Mouse (Mus musculus) forebrain, embryonic 10.5 days (tissue): ENCODE measurements around the gene Acp4. TPM values are rescaled to one million over a fixed set of nuclear protein-coding genes. Genes with fewer than 3 reads are reported as not detected.
"Not testable (repeated sequence)": the region's sequence is repeated elsewhere in the genome, so short reads cannot be mapped to it uniquely, and the experiment has no call there.

Experiments used
- DNase-seq: peaks from one replicate; pipeline ENCODE4 v3.0.0-alpha.2; 2017; ENCODE audit warnings: low spot score; ENCODE audit errors: extremely low spot score
- H3K27ac ChIP-seq: fragments of 300-500 bp; sonication (generic); 2 replicates; pipeline ENCODE4 v1.5.1; 2016; ENCODE audit warnings: mild to moderate bottlenecking
- H3K27me3 ChIP-seq: fragments of 300-500 bp; sonication (generic); 2 replicates; pipeline ENCODE4 v1.6.1; 2016; ENCODE audit warnings: mild to moderate bottlenecking; ENCODE audit not compliant: poor library complexity, severe bottlenecking
- H3K36me3 ChIP-seq: fragments of 300-500 bp; sonication (generic); replicated peaks from 2 replicates; pipeline ENCODE4 v1.6.1; 2016; ENCODE audit warnings: mild to moderate bottlenecking, moderate library complexity
- H3K4me1 ChIP-seq: fragments of 300-500 bp; sonication (generic); 2 replicates; pipeline ENCODE4 v1.6.1; 2016
- H3K4me3 ChIP-seq: fragments of 300-500 bp; sonication (generic); 2 replicates; pipeline ENCODE4 v1.5.1; 2016; ENCODE audit warnings: mild to moderate bottlenecking, moderate library complexity
- H3K9me3 ChIP-seq: fragments of 300-500 bp; sonication (generic); 2 replicates; pipeline ENCODE4 v1.6.1; 2016; ENCODE audit warnings: mild to moderate bottlenecking, moderate library complexity
- WGBS: fragments of 180-500 bp; shearing (Covaris S2); methylation state at CpG from one replicate; pipeline ENCODE4 v1.1.7; 2016; 5-methylcytosine and 5-hydroxymethylcytosine counted together
- polyA plus RNA-seq: library from polyadenylated mRNA; unstranded; fragments of >200 nt; fragmentation: Nextera tagmentation; extraction: Ambion mirVana; gene quantifications from 2 replicates; pipeline ENCODE4 v1.2.1, GENCODE M21; 2016

Acp4 gene
- polyA plus RNA-seq, 1 experiment from 2014 or later = not detected

GRCm38 (mm10) chr7:44222335-44222734, 34.8 kb downstream of the Acp4 start:
- not testable (repeated sequence) for H3K9me3 ChIP-seq, H3K4me1 ChIP-seq, H3K27me3 ChIP-seq, H3K4me3 ChIP-seq, H3K27ac ChIP-seq, H3K36me3 ChIP-seq, DNase-seq
- 83% methylated on average over 6 of the region's 6 CpGs for WGBS

GRCm38 (mm10) chr7:44221601-44222000, 35.6 kb downstream of the Acp4 start:
- 80% methylated on average over 10 of the region's 10 CpGs for WGBS
- not testable (repeated sequence) for H3K27me3 ChIP-seq, DNase-seq, H3K36me3 ChIP-seq, H3K4me3 ChIP-seq, H3K27ac ChIP-seq, H3K9me3 ChIP-seq, H3K4me1 ChIP-seq

GRCm38 (mm10) chr7:44215645-44216044, 41.5 kb downstream of the Acp4 start, which contains the start of gene Klk1b5:
TSS of gene Klk1b5 (plus strand) at chr7:44215945.
- H3K36me3 ChIP-seq = no peaks in the 10 kb centered on the region
- no peak within 1 kb of the TSS for H3K27ac ChIP-seq
- DNase-seq = no peak
- H3K4me3 ChIP-seq = no peak within 1 kb of the TSS
- no peaks in the 10 kb centered on the region for H3K4me1 ChIP-seq
- no peaks in the 10 kb centered on the region for H3K27me3 ChIP-seq
- 81% methylated on average over 1 of the region's 1 CpGs for WGBS
- H3K9me3 ChIP-seq = no peaks in the 10 kb centered on the region

GRCm38 (mm10) chr7:44208307-44208706, 48.9 kb downstream of the Acp4 start:
- Histone ChIP-seq H3K4me3 (no peak overlapping the region), H3K9me3 (no peaks in the 10 kb centered on the region), H3K4me1 (no peaks in the 10 kb centered on the region), H3K36me3 (no peaks in the 10 kb centered on the region), H3K27ac (no peak overlapping the region), H3K27me3 (no peaks in the 10 kb centered on the region)
- DNase-seq = no peak
- WGBS = 81% methylated on average over 3 of the region's 3 CpGs

- not testable (repeated sequence) for H3K36me3 ChIP-seq, H3K4me1 ChIP-seq, H3K27ac ChIP-seq, H3K27me3 ChIP-seq, H3K4me3 ChIP-seq, DNase-seq, H3K9me3 ChIP-seq
- 73% methylated on average over 3 of the region's 3 CpGs for WGBS
Measured at GRCm38 (mm10) chr7:44207135-44207534, 50.0 kb downstream of the Acp4 start, which contains the start of gene Klk1b4. TSS of gene Klk1b4 (plus strand) at chr7:44207435.

Other genes with a start within 250 kb of the Acp4 start
- not detected in 2 replicates for gene Klk1b26, start 245.2 kb downstream of the Acp4 start, polyA plus RNA-seq
- gene Klk1b27, start 205.1 kb downstream of the Acp4 start, polyA plus RNA-seq = not detected in 2 replicates
- gene Klk1b21, start 155.1 kb downstream of the Acp4 start, polyA plus RNA-seq = not detected in 2 replicates
- not detected in 2 replicates for gene Klk1b22, start 144.7 kb downstream of the Acp4 start, polyA plus RNA-seq
- not detected in 2 replicates for gene Klk1b16, start 120.6 kb downstream of the Acp4 start, polyA plus RNA-seq
- not detected in 2 replicates for gene Klk1b24, start 69.1 kb downstream of the Acp4 start, polyA plus RNA-seq
- gene Klk1b3, start 59.2 kb downstream of the Acp4 start, polyA plus RNA-seq = not detected in 2 replicates
- gene Klk1b4, start 49.9 kb downstream of the Acp4 start, polyA plus RNA-seq = not detected in 2 replicates
- gene Klk1b5, start 41.4 kb downstream of the Acp4 start, polyA plus RNA-seq = not detected in 2 replicates
- not detected in 2 replicates for gene Klk1, start 32.0 kb downstream of the Acp4 start, polyA plus RNA-seq
- gene Gm36864, start 21.2 kb downstream of the Acp4 start, polyA plus RNA-seq = not detected in 2 replicates
- gene 1700028J19Rik, start 10.7 kb downstream of the Acp4 start, polyA plus RNA-seq = 1.3 and 1.4 TPM in 2 replicates
- gene 2410002F23Rik, start 10.7 kb downstream of the Acp4 start, polyA plus RNA-seq = 197 and 209 TPM in 2 replicates
- 1.2 TPM in 1 of 2 replicates, not detected in the other for gene Gm15517, start 4.1 kb upstream of the Acp4 start, polyA plus RNA-seq
- gene Clec11a, start 49.5 kb upstream of the Acp4 start, polyA plus RNA-seq = 2.5 and 2.9 TPM in 2 replicates
- 1.4 TPM in 2 replicates for gene Shank1, start 52.9 kb upstream of the Acp4 start, polyA plus RNA-seq
- 3.2 and 4.1 TPM in 2 replicates for gene Syt3, start 126.7 kb upstream of the Acp4 start, polyA plus RNA-seq
- 1.6 and 2.1 TPM in 2 replicates for gene 1700008O03Rik, start 128.4 kb upstream of the Acp4 start, polyA plus RNA-seq
- 1.8 and 2.1 TPM in 2 replicates for gene Lrrc4b, start 171.6 kb upstream of the Acp4 start, polyA plus RNA-seq
- 1.3 and 1.5 TPM in 2 replicates for gene Aspdh, start 208.0 kb upstream of the Acp4 start, polyA plus RNA-seq
- gene Josd2, start 210.6 kb upstream of the Acp4 start, polyA plus RNA-seq = 74.9 and 78.5 TPM in 2 replicates
- 95.8 and 96.9 TPM in 2 replicates for gene Emc10, start 239.2 kb upstream of the Acp4 start, polyA plus RNA-seq
- gene Fam71e1, start 239.2 kb upstream of the Acp4 start, polyA plus RNA-seq = 15.1 and 15.8 TPM in 2 replicates